Mouse (Mus musculus): Measurements from ENCODE around the gene E130309D02Rik. TPM values are rescaled to one million over a fixed set of nuclear protein-coding genes. Genes with fewer than 3 reads are reported as not detected.
A peak's percentile ranks its signal among the peaks of the same experiment; 100 is the strongest.

Gene E130309D02Rik
- polyA plus RNA-seq, 1 experiment: 24.9 TPM

DNA sequence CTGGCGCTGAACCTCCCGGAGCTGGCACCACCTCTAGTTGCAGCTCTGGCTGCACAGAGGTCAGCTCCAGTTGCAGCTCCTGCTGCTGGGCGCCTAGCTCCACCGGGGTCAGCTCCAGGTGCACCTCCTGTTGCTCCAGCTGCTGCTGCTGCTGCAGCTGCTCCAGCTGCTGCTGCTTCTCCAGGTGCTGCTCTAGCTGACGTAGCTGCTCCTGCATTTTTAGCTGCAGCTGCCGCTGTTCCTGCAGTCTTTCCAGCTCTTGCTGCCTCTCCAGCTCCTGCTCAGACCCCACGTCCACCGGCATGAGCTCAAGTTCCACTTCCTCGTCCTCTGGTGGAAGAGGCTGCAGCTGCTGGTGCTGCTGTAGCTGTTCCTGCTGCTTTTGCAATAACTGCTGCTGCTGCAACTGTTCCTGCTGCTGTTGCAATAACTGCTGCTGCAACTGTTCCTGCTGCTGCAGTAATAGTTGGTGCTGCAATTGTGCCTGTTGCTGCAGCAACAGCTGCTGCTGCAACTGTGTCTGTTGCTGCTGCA is 26.7 kb downstream of the E130309D02Rik start:
- Histone ChIP-seq H3K27me3 (ENCODE audit: control insufficient read depth, insufficient read depth, low read length) (peaks cover 10% of the 10 kb centered on the region), H3K27ac (ENCODE audit: insufficient read depth, low read length) (no peak overlapping the region), H3K4me1 (ENCODE audit: control insufficient read depth, insufficient read depth, insufficient read length) (peaks cover 5% of the 10 kb centered on the region; the same call in 1 of the 2 replicates), H3K36me3 (ENCODE audit: control insufficient read depth, insufficient read depth, low read length) (no peaks in the 10 kb centered on the region), H3K4me3 (ENCODE audit: extremely low read depth, insufficient read depth, insufficient read length) (no peak overlapping the region)
- TF ChIP-seq POLR2A (IDR thresholded peaks at IDR 0.05; ENCODE audit: low read depth, low read length) (no peak), CTCF (IDR thresholded peaks at IDR 0.05; ENCODE audit: extremely low read depth, insufficient read depth, insufficient read length, insufficient replicate concordance) (no peak)
- DNase-seq (ENCODE audit: low read depth in 1 of 2, low spot score in 2 of 2): no peak
- WGBS: 8% methylated on average over 9 of the region's 9 CpGs

DNA sequence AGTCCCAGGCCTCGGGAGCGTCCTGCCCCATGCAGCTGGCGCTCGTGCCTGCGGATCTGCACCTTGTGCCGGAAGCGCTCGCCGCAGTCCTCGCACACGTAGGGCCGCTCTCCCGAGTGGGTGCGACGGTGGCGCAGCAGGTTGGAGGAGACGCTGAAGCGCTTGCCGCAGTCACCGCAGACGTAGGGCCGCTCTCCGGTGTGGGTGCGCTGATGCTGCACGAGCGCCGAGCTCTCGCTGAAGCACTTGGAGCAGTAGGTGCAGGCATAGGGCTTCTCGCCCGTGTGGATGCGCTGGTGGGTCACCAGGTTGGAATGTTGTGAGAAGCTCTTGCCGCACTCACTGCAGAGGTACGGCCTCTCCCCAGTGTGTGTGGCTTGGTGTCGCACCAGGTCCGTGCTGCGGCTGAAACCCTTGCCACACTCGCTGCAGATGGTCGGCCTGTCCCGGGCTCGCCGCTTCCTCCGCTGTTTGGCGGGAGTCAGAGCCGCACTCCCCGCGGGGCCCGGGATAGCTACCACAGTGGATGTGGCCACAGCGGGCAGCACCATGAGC is 27.3 kb downstream of the E130309D02Rik start:
- peaks cover 4% of the 10 kb centered on the region; the same call in 1 of the 2 replicates for H3K4me1 ChIP-seq (ENCODE audit: control insufficient read depth, insufficient read depth, insufficient read length)
- DNase-seq (ENCODE audit: low read depth in 1 of 2, low spot score in 2 of 2): no peak
- peaks cover 5% of the 10 kb centered on the region for H3K27me3 ChIP-seq (ENCODE audit: control insufficient read depth, insufficient read depth, low read length)
- TF ChIP-seq POLR2A (IDR thresholded peaks at IDR 0.05; ENCODE audit: low read depth, low read length): no peak
- TF ChIP-seq CTCF (IDR thresholded peaks at IDR 0.05; ENCODE audit: extremely low read depth, insufficient read depth, insufficient read length, insufficient replicate concordance): no peak
- no peaks in the 10 kb centered on the region for H3K36me3 ChIP-seq (ENCODE audit: control insufficient read depth, insufficient read depth, low read length)
- H3K27ac ChIP-seq (ENCODE audit: insufficient read depth, low read length): no peak overlapping the region
- WGBS: 4% methylated on average over 48 of the region's 48 CpGs
- peak overlapping the region; percentile 17; the same call in 1 of the 2 replicates for H3K4me3 ChIP-seq (ENCODE audit: extremely low read depth, insufficient read depth, insufficient read length)

DNA sequence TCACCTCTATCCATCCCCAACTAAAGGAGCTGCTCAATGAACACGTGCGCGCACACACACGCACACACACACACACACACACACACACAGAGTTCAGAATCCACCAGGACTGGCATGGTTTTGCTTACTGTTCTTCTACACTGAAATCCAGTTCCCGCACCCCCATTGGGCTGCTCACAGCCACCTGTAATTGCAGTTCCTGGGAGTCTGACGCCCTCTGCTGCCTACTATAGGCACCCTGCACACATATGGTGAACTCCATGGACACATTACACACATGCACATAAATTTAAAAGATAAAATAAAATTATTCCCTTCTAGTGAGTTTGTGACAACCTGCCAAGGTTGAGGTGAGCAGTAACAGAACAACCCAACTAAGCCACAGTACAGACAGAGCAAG is 30.4 kb downstream of the E130309D02Rik start:
- H3K27ac ChIP-seq (ENCODE audit: insufficient read depth, low read length): no peak overlapping the region
- no peaks in the 10 kb centered on the region for H3K36me3 ChIP-seq (ENCODE audit: control insufficient read depth, insufficient read depth, low read length)
- TF ChIP-seq CTCF (IDR thresholded peaks at IDR 0.05; ENCODE audit: extremely low read depth, insufficient read depth, insufficient read length, insufficient replicate concordance): no peak
- TF ChIP-seq POLR2A (IDR thresholded peaks at IDR 0.05; ENCODE audit: low read depth, low read length): no peak
- 65% methylated on average over 6 of the region's 6 CpGs for WGBS
- peaks cover 3% of the 10 kb centered on the region for H3K27me3 ChIP-seq (ENCODE audit: control insufficient read depth, insufficient read depth, low read length)
- H3K4me1 ChIP-seq (ENCODE audit: control insufficient read depth, insufficient read depth, insufficient read length): peaks cover 4% of the 10 kb centered on the region; the same call in 1 of the 2 replicates
- no peak for DNase-seq (ENCODE audit: low read depth in 1 of 2, low spot score in 2 of 2)
- H3K4me3 ChIP-seq (ENCODE audit: extremely low read depth, insufficient read depth, insufficient read length): no peak overlapping the region

DNA sequence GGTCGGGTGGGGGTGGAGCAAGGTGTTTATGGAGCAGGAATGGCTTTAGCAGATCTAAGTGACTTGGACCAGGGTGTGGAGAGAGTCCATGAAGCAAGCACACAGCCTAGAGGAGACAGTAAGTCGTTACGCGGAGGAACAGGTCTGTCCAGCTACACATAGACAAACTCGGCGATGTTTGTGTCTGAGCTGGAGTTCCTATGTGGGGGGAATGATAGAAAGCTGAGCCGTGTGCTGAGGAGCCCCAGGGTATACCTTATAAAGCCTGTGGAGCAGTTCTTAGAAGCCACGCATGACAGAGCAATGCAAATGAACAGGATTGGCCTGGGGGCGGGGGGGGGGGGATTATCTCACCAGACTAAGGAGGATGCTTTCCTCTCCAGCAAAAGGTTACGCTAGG is 35.9 kb downstream of the E130309D02Rik start:
- Histone ChIP-seq H3K27me3 (ENCODE audit: control insufficient read depth, insufficient read depth, low read length) (no peaks in the 10 kb centered on the region), H3K27ac (ENCODE audit: insufficient read depth, low read length) (no peak overlapping the region), H3K36me3 (ENCODE audit: control insufficient read depth, insufficient read depth, low read length) (no peaks in the 10 kb centered on the region), H3K4me1 (ENCODE audit: control insufficient read depth, insufficient read depth, insufficient read length) (peaks cover 3% of the 10 kb centered on the region; the same call in 1 of the 2 replicates), H3K4me3 (ENCODE audit: extremely low read depth, insufficient read depth, insufficient read length) (no peak overlapping the region)
- no peak for DNase-seq (ENCODE audit: low read depth in 1 of 2, low spot score in 2 of 2)
- 69% methylated on average over 10 of the region's 10 CpGs for WGBS
- no peak for TF ChIP-seq POLR2A (IDR thresholded peaks at IDR 0.05; ENCODE audit: low read depth, low read length)
- TF ChIP-seq CTCF (IDR thresholded peaks at IDR 0.05; ENCODE audit: extremely low read depth, insufficient read depth, insufficient read length, insufficient replicate concordance): no peak

DNA sequence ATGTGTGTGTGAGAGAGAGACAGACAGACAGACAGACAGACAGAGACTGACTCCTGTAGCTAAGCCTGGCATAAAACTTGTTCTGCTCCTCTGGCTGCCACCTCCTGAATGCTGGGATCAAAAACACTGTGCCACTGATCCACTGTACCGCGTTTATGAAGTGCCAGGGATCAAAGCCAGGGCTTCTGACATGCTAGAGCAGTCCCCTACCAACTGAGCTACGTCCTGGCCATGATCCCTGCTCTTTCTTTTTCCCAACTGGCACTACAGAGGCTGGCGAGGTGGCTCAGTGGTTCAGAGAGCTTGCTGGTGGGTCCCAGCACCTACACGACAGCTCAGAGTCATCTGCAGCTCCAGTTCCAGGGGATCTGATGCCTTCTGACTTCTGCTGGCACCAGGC is 39.4 kb downstream of the E130309D02Rik start:
- H3K36me3 ChIP-seq (ENCODE audit: control insufficient read depth, insufficient read depth, low read length): no peaks in the 10 kb centered on the region
- no peak overlapping the region for H3K4me3 ChIP-seq (ENCODE audit: extremely low read depth, insufficient read depth, insufficient read length)
- peaks cover 3% of the 10 kb centered on the region; the same call in 1 of the 2 replicates for H3K4me1 ChIP-seq (ENCODE audit: control insufficient read depth, insufficient read depth, insufficient read length)
- DNase-seq (ENCODE audit: low read depth in 1 of 2, low spot score in 2 of 2): no peak
- H3K27ac ChIP-seq (ENCODE audit: insufficient read depth, low read length): no peak overlapping the region
- TF ChIP-seq CTCF (IDR thresholded peaks at IDR 0.05; ENCODE audit: extremely low read depth, insufficient read depth, insufficient read length, insufficient replicate concordance) (no peak), POLR2A (IDR thresholded peaks at IDR 0.05; ENCODE audit: low read depth, low read length) (no peak)
- 56% methylated on average over 5 of the region's 5 CpGs for WGBS
- H3K27me3 ChIP-seq (ENCODE audit: control insufficient read depth, insufficient read depth, low read length): no peaks in the 10 kb centered on the region

DNA sequence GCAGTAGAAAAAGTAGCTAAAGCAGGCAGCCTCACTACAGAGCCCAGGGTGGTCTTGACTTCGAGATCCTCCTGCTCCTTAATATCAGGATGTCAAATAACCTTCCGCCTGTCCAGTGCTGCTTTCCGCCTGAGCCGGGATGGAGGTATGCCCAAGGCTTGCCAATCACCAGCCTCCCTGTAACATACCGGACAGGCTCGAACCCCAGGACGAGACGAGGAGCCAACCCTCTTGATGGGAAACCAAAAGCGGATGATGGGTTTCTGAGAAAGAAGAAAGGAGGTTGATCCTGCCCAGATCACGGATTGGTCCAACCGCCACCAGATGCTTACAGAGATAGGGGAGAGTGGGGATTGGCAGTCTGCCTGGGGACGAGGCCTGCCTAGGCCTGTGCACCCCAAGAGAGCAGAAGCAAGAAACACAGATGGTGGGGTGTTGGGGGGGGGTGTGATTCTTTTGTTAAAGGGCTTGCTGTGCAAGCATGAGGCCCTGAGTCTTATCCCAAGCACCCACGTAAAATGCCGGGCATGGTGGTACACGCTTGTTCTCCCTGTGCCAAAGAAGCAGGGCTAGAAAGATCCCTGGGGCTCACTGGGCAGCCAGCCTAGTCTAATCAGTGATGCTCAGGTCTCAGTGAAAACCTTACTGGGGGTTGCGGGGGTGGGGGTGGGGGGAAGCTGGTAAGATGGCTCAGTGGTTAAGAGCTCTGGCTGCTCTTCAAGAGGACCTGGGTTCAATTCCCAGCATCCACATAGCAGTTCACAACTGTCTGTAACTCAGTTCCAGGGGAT is 42.4 kb downstream of the E130309D02Rik start:
- DNase-seq (ENCODE audit: low read depth in 1 of 2, low spot score in 2 of 2): no peak
- WGBS: 65% methylated on average over 16 of the region's 16 CpGs

More for the DNA sequence above, 42.4 kb downstream of the E130309D02Rik start:
- Histone ChIP-seq H3K4me1 (ENCODE audit: control insufficient read depth, insufficient read depth, insufficient read length) (peaks cover 3% of the 10 kb centered on the region; the same call in 1 of the 2 replicates), H3K4me3 (ENCODE audit: extremely low read depth, insufficient read depth, insufficient read length) (no peak overlapping the region), H3K27ac (ENCODE audit: insufficient read depth, low read length) (no peak overlapping the region), H3K36me3 (ENCODE audit: control insufficient read depth, insufficient read depth, low read length) (no peaks in the 10 kb centered on the region), H3K27me3 (ENCODE audit: control insufficient read depth, insufficient read depth, low read length) (no peaks in the 10 kb centered on the region)
- TF ChIP-seq CTCF (IDR thresholded peaks at IDR 0.05; ENCODE audit: extremely low read depth, insufficient read depth, insufficient read length, insufficient replicate concordance) (no peak), POLR2A (IDR thresholded peaks at IDR 0.05; ENCODE audit: low read depth, low read length) (no peak)

Measured in spleen, adult 2 months (tissue).